Mouse (Mus musculus) liver, embryonic 13.5 days (tissue): ENCODE data around the gene Sarnp. TPM values are rescaled to one million over a fixed set of nuclear protein-coding genes. Genes with fewer than 3 reads are reported as not detected.
"Not testable (repeated sequence)": the region's sequence is repeated elsewhere in the genome, so short reads cannot be mapped to it uniquely, and the experiment has no call there.

Experiments used
- ATAC-seq: fragments of 200-750 bp; cut with Nextera tagmentation; 2 replicates; pipeline ENCODE4 v1.8.0; 2017; ENCODE audit warnings: low read depth, mild to moderate bottlenecking, moderate number of reproducible peaks, moderate library complexity
- DNase-seq: peaks from one replicate; pipeline ENCODE4 v3.0.0; 2022
- H3K27ac ChIP-seq: fragments of 300-500 bp; sonication (generic); 2 replicates; pipeline ENCODE4 v1.5.1; 2015; ENCODE audit warnings: moderate library complexity, mild to moderate bottlenecking, inconsistent platforms
- H3K27me3 ChIP-seq: fragments of 300-500 bp; sonication (generic); 2 replicates; pipeline ENCODE4 v1.6.1; 2015; ENCODE audit warnings: mild to moderate bottlenecking, inconsistent platforms
- H3K36me3 ChIP-seq: fragments of 300-500 bp; sonication (generic); 2 replicates; pipeline ENCODE4 v1.6.1; 2015; ENCODE audit warnings: mild to moderate bottlenecking, inconsistent platforms
- H3K4me1 ChIP-seq: fragments of 300-500 bp; sonication (generic); replicated peaks from 2 replicates; pipeline ENCODE4 v1.6.1; 2015; ENCODE audit warnings: inconsistent platforms
- H3K4me2 ChIP-seq: fragments of 300-500 bp; sonication (generic); 2 replicates; pipeline ENCODE4 v1.6.1; 2015; ENCODE audit warnings: inconsistent platforms, mild to moderate bottlenecking, moderate library complexity
- H3K4me3 ChIP-seq: fragments of 300-500 bp; sonication (generic); replicated peaks from 2 replicates; pipeline ENCODE4 v1.5.1; 2015; ENCODE audit warnings: mild to moderate bottlenecking, inconsistent platforms
- H3K9ac ChIP-seq: fragments of 300-500 bp; sonication (generic); 2 replicates; pipeline ENCODE4 v1.6.1; 2015; ENCODE audit warnings: mild to moderate bottlenecking, inconsistent platforms
- H3K9me3 ChIP-seq: fragments of 300-500 bp; sonication (generic); replicated peaks from 2 replicates; pipeline ENCODE4 v1.6.1; 2016; ENCODE audit warnings: inconsistent platforms
- WGBS: fragments of 180-500 bp; shearing (Covaris S2); methylation state at CpG from one replicate; pipeline ENCODE4 v1.1.7; 2015; ENCODE audit not compliant: insufficient replicate concordance; 5-methylcytosine and 5-hydroxymethylcytosine counted together
- polyA plus RNA-seq: library from polyadenylated mRNA; unstranded; fragments of >200 nt; fragmentation: Nextera tagmentation; extraction: Ambion mirVana; gene quantifications from 2 replicates; pipeline ENCODE4 v1.2.1, GENCODE M21; 2015

Gene Sarnp
- polyA plus RNA-seq, 1 experiment from 2014 or later: 147 TPM

DNA sequence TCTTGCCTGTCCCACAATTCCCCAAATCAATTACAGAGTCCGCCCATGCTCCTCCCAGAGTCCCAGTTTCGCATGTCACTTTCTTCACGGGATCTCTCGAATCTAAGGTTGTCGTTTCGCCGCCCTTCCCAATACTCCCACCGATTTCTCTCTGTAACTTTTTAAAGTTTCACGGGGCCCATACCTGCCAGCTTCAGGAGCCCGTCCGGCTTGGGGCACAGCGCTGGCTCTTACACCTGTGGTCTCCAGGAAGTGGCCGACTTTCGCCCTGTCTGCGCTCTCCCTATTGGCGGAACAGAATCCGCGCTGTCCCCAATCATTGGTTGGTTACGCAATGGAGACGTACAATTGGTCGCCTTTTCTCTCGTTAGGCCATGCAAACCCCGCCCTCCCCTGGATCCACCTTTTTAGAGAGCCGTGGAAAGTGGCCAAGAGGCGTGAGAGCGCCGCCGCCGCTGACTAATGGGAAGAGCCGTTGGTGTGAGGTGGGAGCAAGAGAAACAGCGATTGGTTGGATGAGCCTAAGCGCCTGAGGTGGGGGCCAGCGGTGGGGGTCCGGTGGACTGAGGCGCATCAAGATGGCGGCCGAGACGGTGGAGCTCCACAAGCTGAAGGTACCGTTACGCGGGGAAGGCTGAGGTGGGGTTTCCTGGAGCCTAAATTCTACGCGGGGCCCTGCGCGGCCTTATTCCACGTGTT is 4.4 kb downstream of the Sarnp start, which contains the start of gene Ormdl2:
TSS of gene Ormdl2 (minus strand) at position 288 of the 699 bp plus-strand sequence.
- peak within 1 kb of the TSS; percentile 78 for H3K27ac ChIP-seq
- peak within 1 kb of the TSS; percentile 89 for H3K4me2 ChIP-seq
- peak; percentile 98 for ATAC-seq
- DNase-seq: peak; percentile 99
- H3K27me3 ChIP-seq: no peaks in the 10 kb centered on the region
- H3K9ac ChIP-seq: peak within 1 kb of the TSS; percentile 88
- peak within 1 kb of the TSS; percentile 87 for H3K4me3 ChIP-seq
- H3K36me3 ChIP-seq: peaks cover 53% of the 10 kb centered on the region
- no peaks in the 10 kb centered on the region for H3K9me3 ChIP-seq
- H3K4me1 ChIP-seq: peaks cover 36% of the 10 kb centered on the region
- under 1% methylated on average over 46 of the region's 46 CpGs for WGBS

DNA sequence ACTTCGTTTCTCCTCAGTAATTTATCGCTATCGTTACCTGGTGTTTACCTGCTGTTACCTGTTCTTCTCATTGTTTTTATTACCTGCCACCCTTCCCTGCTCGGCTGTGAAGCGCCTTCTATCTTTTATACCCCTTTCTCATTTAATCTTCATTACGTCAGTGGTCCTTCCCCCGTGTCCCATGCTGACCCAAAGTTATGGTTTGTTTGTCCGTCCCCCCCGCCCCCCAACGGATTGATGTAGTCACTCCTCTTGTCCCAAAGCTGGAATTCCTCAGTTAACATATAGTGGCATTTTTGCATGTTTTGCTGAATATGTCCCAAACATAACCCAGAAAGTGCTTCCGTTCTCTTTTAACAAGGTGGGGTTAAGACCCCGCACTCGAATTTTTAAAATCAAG is 5.0 kb downstream of the Sarnp start:
- 2% methylated on average over 13 of the region's 13 CpGs for WGBS
- Histone ChIP-seq H3K9ac (peak overlapping the region; percentile 88), H3K4me1 (peaks cover 36% of the 10 kb centered on the region), H3K36me3 (peaks cover 49% of the 10 kb centered on the region), H3K4me3 (peak overlapping the region; percentile 87), H3K4me2 (peak overlapping the region; percentile 83), H3K27me3 (no peaks in the 10 kb centered on the region), H3K27ac (peak overlapping the region; percentile 78), H3K9me3 (no peaks in the 10 kb centered on the region)
- DNase-seq (no peak), ATAC-seq (no peak)

DNA sequence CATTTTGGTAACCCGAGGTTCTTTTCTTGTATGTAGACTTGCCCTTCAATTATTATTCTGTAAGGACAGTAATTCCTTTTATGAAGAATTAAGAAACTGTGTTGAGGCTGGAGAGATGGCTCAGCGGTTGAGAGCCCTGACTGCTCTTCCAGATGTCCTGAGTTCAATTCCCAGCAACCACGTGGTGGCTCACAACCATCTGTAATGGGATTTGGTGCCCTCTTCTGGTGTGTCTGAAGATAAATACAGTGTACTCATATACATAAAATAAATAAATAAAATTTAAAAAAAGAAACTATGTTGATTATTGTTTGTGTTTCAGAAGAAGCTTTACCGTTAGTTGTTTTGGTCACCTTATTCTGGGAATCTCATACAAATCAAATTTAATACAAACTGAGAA is 6.0 kb downstream of the Sarnp start:
- H3K27me3 ChIP-seq: not testable (repeated sequence)
- WGBS: 62% methylated on average over 4 of the region's 4 CpGs
- peaks cover 44% of the 10 kb centered on the region for H3K36me3 ChIP-seq

DNA sequence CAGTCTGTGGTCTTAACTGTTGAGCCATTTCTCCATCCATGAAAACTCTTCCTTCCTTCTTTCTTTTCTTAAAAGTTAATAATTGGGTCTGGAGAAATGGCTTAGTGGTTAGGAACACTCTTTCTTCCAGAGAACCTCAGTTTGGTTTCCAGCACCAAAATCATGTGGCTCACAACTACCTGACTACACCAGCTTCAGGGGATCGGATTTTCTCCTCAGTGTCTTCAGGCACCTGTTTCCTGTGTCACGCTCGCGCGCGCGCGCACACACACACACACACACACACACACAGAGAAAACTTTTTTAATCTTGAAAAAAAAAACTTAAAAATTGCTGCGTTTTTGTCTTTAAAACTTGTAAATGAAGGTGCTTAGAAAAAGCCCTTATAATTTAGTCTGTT is 6.7 kb downstream of the Sarnp start:
- DNase-seq: no peak
- 93% methylated on average over 9 of the region's 9 CpGs for WGBS
- peaks cover 36% of the 10 kb centered on the region for H3K4me1 ChIP-seq
- H3K4me2 ChIP-seq: 0 out of 2 replicates have a peak overlapping the region, but pooled peaks have one; percentile 6
- peaks cover 41% of the 10 kb centered on the region for H3K36me3 ChIP-seq
- H3K9ac ChIP-seq: no peak overlapping the region
- ATAC-seq: no peak
- H3K27ac ChIP-seq: no peak overlapping the region
- H3K4me3 ChIP-seq: no peak overlapping the region; the same call in 1 of the 2 replicates
- H3K27me3 ChIP-seq: no peaks in the 10 kb centered on the region
- H3K9me3 ChIP-seq: no peaks in the 10 kb centered on the region

More for the DNA sequence above, 6.0 kb downstream of the Sarnp start:
- H3K27ac ChIP-seq, ATAC-seq, DNase-seq, H3K9me3 ChIP-seq: not testable (repeated sequence)
- Histone ChIP-seq H3K4me1 (peaks cover 36% of the 10 kb centered on the region), H3K4me2 (peak overlapping the region; percentile 83), H3K4me3 (peak overlapping the region; percentile 87), H3K9ac (peak overlapping the region; percentile 88)

DNA sequence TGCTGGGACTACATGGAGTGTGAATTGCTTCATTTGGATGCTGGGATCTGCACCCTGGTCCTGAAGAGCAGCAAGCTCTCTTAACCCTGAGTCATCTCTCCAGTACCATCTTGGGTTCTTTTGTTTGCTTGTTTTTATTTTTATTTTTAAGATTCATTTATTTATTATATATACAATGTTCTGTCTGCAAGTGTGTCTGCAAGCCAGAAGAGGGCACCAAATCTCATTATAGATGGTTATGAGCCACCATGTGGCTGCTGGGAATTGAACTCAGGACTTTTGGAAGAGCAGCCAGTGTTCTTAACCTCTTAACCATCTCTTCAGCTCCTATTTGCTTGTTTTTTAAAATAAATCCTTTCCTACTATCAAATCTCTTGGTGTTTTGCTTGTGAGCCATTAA is 20.3 kb downstream of the Sarnp start:
- H3K4me3 ChIP-seq: no peak overlapping the region
- ATAC-seq: no peak
- no peak overlapping the region for H3K9ac ChIP-seq
- peaks cover 75% of the 10 kb centered on the region for H3K36me3 ChIP-seq
- H3K4me1 ChIP-seq: peaks cover 35% of the 10 kb centered on the region
- no peak overlapping the region for H3K4me2 ChIP-seq
- no peak overlapping the region for H3K27ac ChIP-seq
- H3K27me3 ChIP-seq: no peaks in the 10 kb centered on the region
- no peaks in the 10 kb centered on the region for H3K9me3 ChIP-seq
- no peak for DNase-seq

DNA sequence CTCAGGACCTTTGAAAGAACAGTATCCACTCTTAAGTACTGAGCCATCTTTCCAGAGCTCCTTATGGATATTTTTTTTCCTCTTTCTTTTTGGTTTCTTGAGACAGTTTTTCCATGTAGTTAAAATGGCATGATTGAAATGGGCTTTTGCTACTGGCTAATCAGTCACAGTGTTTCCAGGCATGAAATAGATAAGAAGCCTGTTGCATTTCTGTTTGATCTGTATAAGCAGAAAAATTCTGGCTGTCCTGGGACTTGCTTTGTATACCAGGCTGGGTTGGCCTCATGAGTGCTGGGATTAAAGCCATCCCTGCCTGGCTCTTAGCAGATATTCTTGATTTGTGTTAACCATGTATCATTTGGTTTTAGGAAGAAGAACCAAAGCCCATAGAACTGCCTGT is 22.3 kb downstream of the Sarnp start:
- Histone ChIP-seq H3K27ac (peak overlapping the region; percentile 62), H3K9me3 (no peaks in the 10 kb centered on the region), H3K27me3 (no peaks in the 10 kb centered on the region), H3K4me3 (no peak overlapping the region), H3K4me2 (peak overlapping the region; percentile 8), H3K36me3 (peaks cover 74% of the 10 kb centered on the region), H3K4me1 (peaks cover 35% of the 10 kb centered on the region), H3K9ac (no peak overlapping the region)
- ATAC-seq: peak; percentile 73
- no peak for DNase-seq

DNA sequence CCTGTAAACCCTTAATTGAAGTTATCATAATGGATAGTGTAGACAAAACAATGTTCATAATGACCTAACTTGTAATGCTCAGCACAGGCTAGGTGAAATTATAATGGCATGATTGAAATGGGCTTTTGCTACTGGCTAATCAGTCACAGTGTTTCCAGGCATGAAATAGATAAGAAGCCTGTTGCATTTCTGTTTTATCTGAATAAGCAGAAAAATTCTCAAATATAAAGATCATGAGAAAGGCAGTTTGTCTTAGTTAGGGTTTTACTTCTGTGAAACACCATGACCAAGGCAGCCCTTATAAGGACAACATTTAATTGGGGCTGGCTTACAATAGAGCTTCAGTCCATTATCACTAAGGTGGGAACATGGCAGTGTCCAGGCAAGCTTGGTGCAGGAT is 23.5 kb downstream of the Sarnp start:
- peak; percentile 69 for ATAC-seq
- Histone ChIP-seq H3K4me3 (no peak overlapping the region), H3K9me3 (no peaks in the 10 kb centered on the region), H3K4me1 (peaks cover 35% of the 10 kb centered on the region), H3K9ac (no peak overlapping the region), H3K36me3 (peaks cover 74% of the 10 kb centered on the region), H3K27me3 (no peaks in the 10 kb centered on the region), H3K27ac (peak overlapping the region; percentile 78), H3K4me2 (peak overlapping the region; percentile 13; the same call in 1 of the 2 replicates)
- DNase-seq: no peak

DNA sequence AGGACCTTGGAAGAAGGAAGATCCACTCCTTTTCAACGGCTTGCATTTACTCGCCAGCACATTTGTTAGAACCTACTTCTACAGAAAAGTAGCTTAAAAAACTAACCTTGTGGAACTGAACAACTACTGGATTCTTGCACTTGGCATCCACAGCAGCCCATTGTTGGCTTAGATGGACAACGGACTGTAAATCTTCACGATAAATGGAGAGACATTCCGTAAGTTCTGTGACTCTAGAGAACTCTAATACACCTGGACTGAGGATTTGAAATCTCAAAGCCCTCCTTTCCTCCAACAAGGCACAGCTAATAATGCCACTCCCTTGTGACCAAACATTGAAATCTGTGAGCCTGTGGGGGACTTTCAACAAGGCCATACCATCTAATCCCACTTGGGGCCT is 26.1 kb downstream of the Sarnp start:
- ATAC-seq (no peak), DNase-seq (no peak)
- WGBS: 93% methylated on average over 5 of the region's 5 CpGs
- peaks cover 75% of the 10 kb centered on the region for H3K36me3 ChIP-seq
- no peak overlapping the region for H3K4me3 ChIP-seq
- no peak overlapping the region for H3K9ac ChIP-seq
- H3K9me3 ChIP-seq: no peaks in the 10 kb centered on the region
- no peaks in the 10 kb centered on the region for H3K27me3 ChIP-seq
- H3K4me2 ChIP-seq: no peak overlapping the region
- peaks cover 38% of the 10 kb centered on the region for H3K4me1 ChIP-seq
- no peak overlapping the region for H3K27ac ChIP-seq

DNA sequence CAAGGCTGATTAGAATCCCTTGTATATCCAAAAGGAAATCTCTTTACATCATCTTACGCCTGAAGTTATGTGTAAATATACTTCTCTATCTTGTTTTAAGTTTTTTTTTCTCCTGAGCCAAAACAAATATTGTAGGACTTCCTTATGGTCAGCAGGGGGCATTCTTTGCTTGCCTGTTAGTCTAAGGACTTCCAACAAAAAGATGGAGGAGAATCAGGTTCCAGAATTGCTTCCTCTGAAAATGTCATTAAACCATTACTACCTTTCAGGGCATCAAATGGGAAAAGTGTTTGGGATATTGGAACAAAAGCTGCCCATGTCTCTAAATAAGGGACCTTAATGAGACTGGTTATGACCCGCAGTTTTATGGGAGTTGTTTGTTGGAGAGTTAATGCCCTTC is 28.4 kb downstream of the Sarnp start:
- Histone ChIP-seq H3K4me3 (no peak overlapping the region), H3K9ac (no peak overlapping the region), H3K4me2 (no peak overlapping the region), H3K36me3 (peaks cover 79% of the 10 kb centered on the region), H3K27ac (no peak overlapping the region), H3K27me3 (no peaks in the 10 kb centered on the region), H3K9me3 (no peaks in the 10 kb centered on the region), H3K4me1 (peaks cover 16% of the 10 kb centered on the region)
- DNase-seq: no peak
- 84% methylated on average over 2 of the region's 2 CpGs for WGBS
- no peak for ATAC-seq

DNA sequence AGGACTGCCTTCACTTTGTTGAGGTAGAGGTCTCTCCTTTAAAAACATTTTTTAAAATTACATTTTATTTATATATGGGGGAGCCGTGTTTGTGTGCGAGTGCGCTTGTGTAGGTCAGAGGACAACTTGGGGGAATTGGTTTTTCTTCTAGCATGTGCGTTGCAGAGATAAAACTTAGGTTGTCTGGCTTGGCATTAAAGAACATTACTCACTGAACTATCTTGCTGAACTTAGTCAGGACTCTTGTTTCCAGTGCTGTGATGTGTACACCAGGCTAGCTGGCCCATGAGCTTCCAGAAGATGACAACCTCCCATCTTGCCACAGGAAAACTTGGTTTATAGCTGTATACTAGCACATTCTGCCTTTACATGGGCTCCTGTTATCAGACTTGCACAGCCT is 29.5 kb downstream of the Sarnp start:
- no peak overlapping the region for H3K4me2 ChIP-seq
- H3K9me3 ChIP-seq: no peaks in the 10 kb centered on the region
- no peaks in the 10 kb centered on the region for H3K27me3 ChIP-seq
- H3K36me3 ChIP-seq: peaks cover 74% of the 10 kb centered on the region
- no peak overlapping the region for H3K4me3 ChIP-seq
- ATAC-seq: no peak
- no peak overlapping the region for H3K9ac ChIP-seq
- 79% methylated on average over 4 of the region's 4 CpGs for WGBS
- peaks cover 6% of the 10 kb centered on the region; the same call in 1 of the 2 replicates for H3K4me1 ChIP-seq
- no peak for DNase-seq
- H3K27ac ChIP-seq: no peak overlapping the region

DNA sequence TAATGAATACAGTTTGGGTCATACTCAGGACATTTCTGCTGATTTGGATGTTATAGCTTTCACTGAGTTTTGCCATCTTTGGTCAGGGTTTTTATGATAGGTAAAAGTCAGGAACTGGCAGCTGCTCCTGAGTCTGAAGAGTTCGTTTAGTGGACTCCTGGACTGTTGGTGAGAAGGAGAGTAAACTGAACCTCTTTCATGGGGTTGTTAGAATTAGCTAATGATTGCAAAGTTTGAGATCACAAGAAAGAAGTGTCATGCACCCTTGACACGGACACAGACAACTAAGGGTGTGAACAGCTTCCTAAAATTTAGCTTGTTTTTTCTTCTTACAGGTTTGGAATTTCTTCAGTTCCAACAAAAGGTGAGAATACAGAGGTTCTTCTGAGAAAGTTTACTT is 31.3 kb downstream of the Sarnp start:
- H3K27ac ChIP-seq: no peak overlapping the region
- no peaks in the 10 kb centered on the region for H3K9me3 ChIP-seq
- H3K4me3 ChIP-seq: no peak overlapping the region
- DNase-seq: no peak
- no peak overlapping the region for H3K4me2 ChIP-seq
- H3K27me3 ChIP-seq: no peaks in the 10 kb centered on the region
- peaks cover 63% of the 10 kb centered on the region for H3K36me3 ChIP-seq
- 76% methylated on average over 2 of the region's 2 CpGs for WGBS
- no peak for ATAC-seq
- H3K9ac ChIP-seq: no peak overlapping the region
- peaks cover 6% of the 10 kb centered on the region; the same call in 1 of the 2 replicates for H3K4me1 ChIP-seq

DNA sequence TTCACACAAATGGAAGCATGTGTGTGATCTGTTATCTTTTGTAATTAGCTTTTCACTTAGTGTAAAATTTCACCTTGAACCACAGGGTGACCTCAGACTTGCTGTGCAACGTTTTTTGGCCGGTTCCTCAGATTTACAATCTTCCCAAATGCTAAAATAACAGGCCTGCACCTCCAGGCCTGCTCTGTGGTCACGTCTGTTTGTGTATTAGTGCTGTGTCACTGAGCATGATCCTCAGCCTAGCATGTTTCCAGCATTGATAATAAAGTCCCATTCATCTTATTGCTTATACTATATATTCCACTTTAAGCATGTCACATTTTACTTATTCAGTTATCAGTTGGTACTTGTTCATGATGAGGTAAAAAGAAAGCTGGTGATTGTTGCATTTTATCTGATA is 33.2 kb downstream of the Sarnp start:
- Histone ChIP-seq H3K36me3 (peaks cover 57% of the 10 kb centered on the region), H3K4me1 (peaks cover 6% of the 10 kb centered on the region; the same call in 1 of the 2 replicates), H3K9ac (no peak overlapping the region), H3K27ac (no peak overlapping the region), H3K9me3 (no peaks in the 10 kb centered on the region), H3K4me2 (no peak overlapping the region), H3K27me3 (no peaks in the 10 kb centered on the region), H3K4me3 (no peak overlapping the region)
- 54% methylated on average over 3 of the region's 3 CpGs for WGBS
- DNase-seq: no peak
- ATAC-seq: no peak
